Mouse (Mus musculus): Measurements from ENCODE around the gene Slc30a6. TPM values are rescaled to one million over a fixed set of nuclear protein-coding genes. Genes with fewer than 3 reads are reported as not detected.

Gene Slc30a6
- total RNA-seq (2014; rRNA removed) = 16.7 and 19.1 TPM in 2 replicates
- 23.5 and 24.5 TPM in 2 replicates for polyA plus RNA-seq (2015; fragmentation: Nextera tagmentation; extraction: Ambion mirVana)

DNA sequence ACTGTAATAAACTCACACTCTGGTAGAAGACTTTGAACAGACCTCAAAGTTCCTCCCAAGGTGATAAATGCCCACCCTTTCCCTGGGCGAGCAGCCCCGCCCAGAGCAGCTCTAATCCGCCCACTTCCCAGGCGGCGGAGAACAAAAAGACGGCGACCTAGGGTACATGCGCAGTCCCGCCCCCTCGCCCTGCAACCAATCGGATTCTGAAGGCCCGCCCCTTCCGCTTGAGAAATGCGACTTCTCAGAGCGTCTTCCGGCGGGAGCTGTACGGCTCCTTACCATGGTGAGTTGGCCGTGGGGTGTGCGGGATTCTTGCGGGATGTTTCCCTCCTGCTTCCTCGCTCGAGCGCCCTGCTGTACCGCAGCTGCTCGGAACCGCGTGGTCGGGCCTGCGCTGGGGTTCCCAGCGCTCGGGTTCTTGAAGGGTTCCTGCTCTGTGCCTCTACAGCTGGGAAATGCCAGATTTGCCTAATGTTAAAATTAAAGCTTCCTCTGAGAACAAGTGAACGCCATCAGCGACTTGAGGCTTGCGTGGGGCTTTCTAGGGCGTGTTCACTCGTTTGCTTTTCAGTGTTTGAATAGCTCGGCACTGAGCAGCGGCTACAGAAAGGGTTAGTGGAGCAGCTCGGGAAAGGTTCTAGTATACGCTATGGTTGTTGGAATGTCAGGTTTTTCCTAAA is at the start of gene Slc30a6:
TSS of gene Slc30a6 (plus strand) at position 226 of the 683 bp plus-strand sequence.
- Histone ChIP-seq H3K4me2 (ENCODE audit: low read depth, low read length, poor library complexity, severe bottlenecking) (peak within 1 kb of the TSS; percentile 59), H3K27me3 (ENCODE audit: insufficient read depth, low read length) (no peaks in the 10 kb centered on the region), H3K9ac (replicated peaks; ENCODE audit: low read length, poor library complexity, severe bottlenecking) (peak within 1 kb of the TSS; percentile 66), H3K4me1 (ENCODE audit: insufficient read depth, low read length) (no peaks in the 10 kb centered on the region), H3K4me3 (ENCODE audit: low read depth, low read length) (peak within 1 kb of the TSS; percentile 51), H3K9me3 (ENCODE audit: low read length) (no peaks in the 10 kb centered on the region), H3K36me3 (ENCODE audit: insufficient read depth, low read length) (no peaks in the 10 kb centered on the region), H3K27ac (ENCODE audit: low read depth, low read length) (peak within 1 kb of the TSS; percentile 73)
- TF ChIP-seq CTCF (IDR thresholded peaks at IDR 0.05) = no peak
- under 1% methylated on average over 41 of the region's 41 CpGs for WGBS
- peak; percentile 97 for DNase-seq (ENCODE audit: low spot score)
- peak; percentile 99 for ATAC-seq (ENCODE audit: low FRiP score)

DNA sequence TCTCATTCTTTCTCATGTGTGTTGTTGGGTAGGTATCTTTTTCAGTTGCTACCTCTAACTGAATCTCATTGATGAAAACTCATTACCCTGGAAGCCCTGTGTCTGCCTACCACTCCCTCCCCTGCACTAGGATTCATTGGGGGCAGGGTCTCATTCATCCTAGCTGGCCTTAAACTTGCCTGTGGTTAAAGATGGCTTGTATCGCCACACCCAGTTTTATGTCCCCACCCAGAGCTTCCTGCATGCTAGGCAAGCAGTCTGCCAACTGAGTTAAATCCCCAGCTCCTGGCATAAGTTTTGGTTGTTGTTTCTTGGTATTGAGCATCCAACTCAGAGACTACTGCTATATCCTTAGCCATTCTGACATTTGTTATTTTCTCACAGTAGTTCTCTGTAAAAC is 31.8 kb upstream of the Slc30a6 start:
- peaks cover 22% of the 10 kb centered on the region for H3K36me3 ChIP-seq (ENCODE audit: insufficient read depth, low read length)
- ATAC-seq (ENCODE audit: low FRiP score) = no peak
- H3K27ac ChIP-seq (ENCODE audit: low read depth, low read length) = no peak overlapping the region
- no peak overlapping the region for H3K4me3 ChIP-seq (ENCODE audit: low read depth, low read length)
- H3K27me3 ChIP-seq (ENCODE audit: insufficient read depth, low read length) = no peaks in the 10 kb centered on the region
- no peaks in the 10 kb centered on the region for H3K4me1 ChIP-seq (ENCODE audit: insufficient read depth, low read length)
- no peak overlapping the region for H3K4me2 ChIP-seq (ENCODE audit: low read depth, low read length, poor library complexity, severe bottlenecking)
- TF ChIP-seq CTCF (IDR thresholded peaks at IDR 0.05) = no peak
- no peaks in the 10 kb centered on the region for H3K9me3 ChIP-seq (ENCODE audit: low read length)
- DNase-seq (ENCODE audit: low spot score) = no peak
- 94% methylated on average over 1 of the region's 1 CpGs for WGBS
- H3K9ac ChIP-seq (replicated peaks; ENCODE audit: low read length, poor library complexity, severe bottlenecking) = no peak overlapping the region

DNA sequence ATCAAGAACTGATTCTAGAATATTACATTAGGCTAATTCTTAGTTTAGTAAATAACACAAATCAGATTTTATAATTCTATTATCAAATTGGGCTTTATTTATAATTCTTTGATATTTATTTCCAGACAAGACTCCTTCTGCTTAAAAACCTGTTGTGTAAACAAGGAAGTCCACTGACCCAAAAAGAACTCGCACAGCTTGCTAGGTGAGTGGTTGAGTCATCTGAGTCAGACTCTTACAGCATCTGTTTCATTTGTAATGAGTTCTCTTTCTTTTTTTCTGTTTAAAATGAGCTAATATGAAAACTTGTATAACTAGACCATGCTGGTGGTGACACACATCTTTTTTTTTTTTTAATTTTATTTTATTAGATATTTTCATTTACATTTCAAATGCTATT is 18.5 kb upstream of the Slc30a6 start:
- Histone ChIP-seq H3K9ac (replicated peaks; ENCODE audit: low read length, poor library complexity, severe bottlenecking) (no peak overlapping the region), H3K4me2 (ENCODE audit: low read depth, low read length, poor library complexity, severe bottlenecking) (no peak overlapping the region), H3K9me3 (ENCODE audit: low read length) (no peaks in the 10 kb centered on the region), H3K4me1 (ENCODE audit: insufficient read depth, low read length) (no peaks in the 10 kb centered on the region), H3K27me3 (ENCODE audit: insufficient read depth, low read length) (no peaks in the 10 kb centered on the region), H3K36me3 (ENCODE audit: insufficient read depth, low read length) (peaks cover 45% of the 10 kb centered on the region), H3K27ac (ENCODE audit: low read depth, low read length) (no peak overlapping the region), H3K4me3 (ENCODE audit: low read depth, low read length) (no peak overlapping the region)
- no peak for ATAC-seq (ENCODE audit: low FRiP score)
- TF ChIP-seq CTCF (IDR thresholded peaks at IDR 0.05) = no peak
- DNase-seq (ENCODE audit: low spot score) = no peak
- WGBS = 95% methylated on average over 1 of the region's 1 CpGs

DNA sequence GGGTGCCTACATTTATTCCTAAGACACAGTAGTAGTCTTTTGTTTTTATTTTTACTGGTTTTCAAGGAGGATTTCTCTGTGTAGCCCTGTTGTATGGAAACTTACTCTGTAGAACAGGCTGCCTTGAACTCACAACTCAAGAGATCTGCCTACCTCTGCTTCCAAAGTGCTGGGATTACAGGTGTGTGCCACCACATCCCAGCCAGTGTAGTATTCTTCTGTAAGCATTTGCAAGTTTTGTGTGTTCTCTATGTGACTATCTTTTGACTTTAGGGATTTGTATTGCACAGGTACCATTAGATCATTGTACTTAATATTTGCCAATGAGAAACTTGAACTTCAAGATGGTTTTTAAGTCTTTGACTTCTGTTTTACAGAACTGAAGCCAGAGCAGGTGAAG is 8.8 kb upstream of the Slc30a6 start:
- Histone ChIP-seq H3K9ac (replicated peaks; ENCODE audit: low read length, poor library complexity, severe bottlenecking) (no peak overlapping the region), H3K4me1 (ENCODE audit: insufficient read depth, low read length) (no peaks in the 10 kb centered on the region), H3K4me2 (ENCODE audit: low read depth, low read length, poor library complexity, severe bottlenecking) (no peak overlapping the region), H3K27ac (ENCODE audit: low read depth, low read length) (no peak overlapping the region), H3K9me3 (ENCODE audit: low read length) (no peaks in the 10 kb centered on the region), H3K27me3 (ENCODE audit: insufficient read depth, low read length) (no peaks in the 10 kb centered on the region), H3K36me3 (ENCODE audit: insufficient read depth, low read length) (peaks cover 47% of the 10 kb centered on the region), H3K4me3 (ENCODE audit: low read depth, low read length) (no peak overlapping the region)
- no peak for ATAC-seq (ENCODE audit: low FRiP score)
- DNase-seq (ENCODE audit: low spot score) = no peak
- no peak for TF ChIP-seq CTCF (IDR thresholded peaks at IDR 0.05)

DNA sequence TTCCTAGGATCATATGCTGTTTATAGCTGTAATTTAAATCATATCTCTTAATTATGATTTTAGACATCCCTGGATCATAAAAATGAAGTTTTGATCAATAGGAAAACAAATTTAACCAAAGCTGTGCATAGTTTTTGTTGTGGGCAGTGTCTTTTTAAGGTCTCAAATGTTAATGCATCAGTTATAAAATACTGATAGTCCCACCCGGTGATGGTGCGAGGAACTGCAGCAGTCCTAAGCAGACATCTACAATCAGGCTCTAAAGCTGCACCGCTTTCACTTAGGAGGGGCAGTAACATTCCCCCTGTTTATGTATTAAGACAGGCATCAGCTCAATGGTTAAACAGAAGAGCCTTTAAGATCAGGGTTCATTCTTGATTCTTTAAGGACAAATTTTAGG is 5.6 kb upstream of the Slc30a6 start:
- no peak for DNase-seq (ENCODE audit: low spot score)

DNA sequence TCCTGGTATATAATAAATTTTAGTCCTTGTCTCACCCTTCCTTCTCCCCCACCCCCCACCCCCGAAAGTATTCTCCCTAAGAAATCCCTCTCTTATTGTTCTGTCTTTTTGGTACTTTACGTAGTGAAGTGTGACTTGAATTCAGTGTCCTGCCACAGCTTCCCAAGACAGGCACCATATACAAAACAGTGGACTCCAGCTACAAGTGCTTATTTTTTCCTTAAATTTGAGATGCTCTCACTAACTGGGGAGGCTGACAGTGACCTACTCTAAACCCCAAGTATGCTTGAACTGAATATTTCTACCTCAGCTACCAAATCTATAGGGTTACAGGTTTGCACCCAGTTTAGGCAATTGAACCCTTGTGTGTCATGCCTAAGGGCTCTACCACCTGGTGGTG is 1.0 kb upstream of the Slc30a6 start:
- no peak overlapping the region for H3K4me2 ChIP-seq (ENCODE audit: low read depth, low read length, poor library complexity, severe bottlenecking)
- ATAC-seq (ENCODE audit: low FRiP score) = no peak
- DNase-seq (ENCODE audit: low spot score) = no peak

More for the DNA sequence above, 5.6 kb upstream of the Slc30a6 start:
- H3K4me2 ChIP-seq (ENCODE audit: low read depth, low read length, poor library complexity, severe bottlenecking) = no peak overlapping the region
- TF ChIP-seq CTCF (IDR thresholded peaks at IDR 0.05) = peak; percentile 45
- H3K9ac ChIP-seq (replicated peaks; ENCODE audit: low read length, poor library complexity, severe bottlenecking) = no peak overlapping the region
- no peaks in the 10 kb centered on the region for H3K9me3 ChIP-seq (ENCODE audit: low read length)
- no peaks in the 10 kb centered on the region for H3K27me3 ChIP-seq (ENCODE audit: insufficient read depth, low read length)
- no peak overlapping the region for H3K27ac ChIP-seq (ENCODE audit: low read depth, low read length)
- H3K36me3 ChIP-seq (ENCODE audit: insufficient read depth, low read length) = peaks cover 19% of the 10 kb centered on the region
- H3K4me3 ChIP-seq (ENCODE audit: low read depth, low read length) = no peak overlapping the region
- 77% methylated on average over 3 of the region's 3 CpGs for WGBS
- ATAC-seq (ENCODE audit: low FRiP score) = no peak
- no peaks in the 10 kb centered on the region for H3K4me1 ChIP-seq (ENCODE audit: insufficient read depth, low read length)

More for the DNA sequence above, 1.0 kb upstream of the Slc30a6 start:
- H3K4me1 ChIP-seq (ENCODE audit: insufficient read depth, low read length) = no peaks in the 10 kb centered on the region
- no peak overlapping the region for H3K9ac ChIP-seq (replicated peaks; ENCODE audit: low read length, poor library complexity, severe bottlenecking)
- no peaks in the 10 kb centered on the region for H3K9me3 ChIP-seq (ENCODE audit: low read length)
- WGBS = 83% methylated on average over 2 of the region's 2 CpGs
- no peak overlapping the region for H3K27ac ChIP-seq (ENCODE audit: low read depth, low read length)
- no peaks in the 10 kb centered on the region for H3K27me3 ChIP-seq (ENCODE audit: insufficient read depth, low read length)
- H3K4me3 ChIP-seq (ENCODE audit: low read depth, low read length) = no peak overlapping the region
- TF ChIP-seq CTCF (IDR thresholded peaks at IDR 0.05) = no peak
- no peaks in the 10 kb centered on the region for H3K36me3 ChIP-seq (ENCODE audit: insufficient read depth, low read length)
